17 mouse cellular contexts compared by ENCODE assay signal in the genomic region with DNA sequence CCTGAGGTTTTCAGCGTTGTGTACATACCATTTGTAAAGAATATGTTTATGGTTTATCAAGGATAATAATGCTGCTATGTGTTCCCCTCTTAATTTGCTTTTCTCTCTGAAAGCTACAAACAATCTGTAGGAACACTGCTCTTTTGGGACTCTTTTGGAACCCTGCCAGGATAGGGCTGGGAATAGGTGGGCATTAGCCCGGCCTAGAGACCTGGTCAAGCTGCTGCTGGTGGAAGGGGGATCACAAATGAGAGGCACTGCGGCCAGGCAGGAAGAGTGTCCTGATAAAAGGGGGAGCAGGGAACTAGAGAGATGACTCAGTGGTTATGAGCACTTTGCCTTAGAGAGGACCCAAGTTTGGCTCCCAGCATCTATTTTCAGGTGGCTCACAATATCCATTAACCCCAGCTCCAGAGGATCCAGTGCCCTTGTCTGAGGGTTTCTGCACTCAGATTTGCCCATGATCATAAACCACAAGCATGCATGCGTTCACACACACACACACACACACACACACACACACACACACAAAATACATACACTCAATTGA.
"Had no signal": no experiment of that assay in that cellular context is flagged by ENCODE, and none has a peak within 500 bp of the region (broad histone marks: within the 10 kb centered on the region; RNA-seq: fewer than 3 reads in every experiment).

No protein-coding gene starts in this region.

- H3K36me3 ChIP-seq: midbrain, embryonic 10.5 days; midbrain, embryonic 13.5 days; neural tube, embryonic 15.5 days had no signal

- DNase-seq: lung, adult 18-20 months; lung, embryonic 14.5 days; lung, postnatal 10 days; lung, postnatal 4 days; retina, postnatal 1 day; right cerebral cortex, postnatal 25 days; right cerebral cortex, postnatal 4 days; spleen, adult 18-20 months; thymus, adult 18-20 months; thymus, postnatal 14 days; thymus, postnatal 36 days had no signal

- H3K4me1 ChIP-seq: midbrain, embryonic 10.5 days; midbrain, embryonic 13.5 days; neural tube, embryonic 13.5 days; neural tube, embryonic 15.5 days had no signal

- ATAC-seq: midbrain, embryonic 13.5 days; midbrain, embryonic 16.5 days had no signal

- H3K9me3 ChIP-seq: midbrain, embryonic 10.5 days; midbrain, embryonic 13.5 days; neural tube, embryonic 13.5 days; neural tube, embryonic 15.5 days had no signal

- H3K4me3 ChIP-seq: midbrain, embryonic 10.5 days; midbrain, embryonic 13.5 days; myocyte; neural tube, embryonic 13.5 days; neural tube, embryonic 15.5 days had no signal

- H3K27me3 ChIP-seq: midbrain, embryonic 13.5 days; neural tube, embryonic 13.5 days; neural tube, embryonic 15.5 days had no signal
